Mouse (Mus musculus) spleen, adult 12 weeks (tissue): ENCODE measurements at regions not wholly inside any gene's neighbourhood (a gene's known extent, or its start where the extent isn't known, plus 50 kb on each side); places are given as distances from the start of the nearest gene placed in this dataset.

Experiments
- DNase-seq: peaks from one replicate; pipeline ENCODE4 v3.0.0; 2022; ENCODE audit warnings: low spot score

- DNase-seq, result no peak
Observed at GRCm38 (mm10) chr10:91583204-91583603, 402.1 kb upstream of the Tmpo start.

- DNase-seq, result no peak
Observed at GRCm38 (mm10) chr10:91580959-91581358, 399.8 kb upstream of the Tmpo start.

- DNase-seq, result no peak
Observed at GRCm38 (mm10) chr10:91575323-91576064, 394.4 kb upstream of the Tmpo start.

- no peak for DNase-seq
Observed at GRCm38 (mm10) chr10:91572796-91573195, 391.7 kb upstream of the Tmpo start.

GRCm38 (mm10) chr10:91569046-91569445 lies 387.9 kb upstream of the Tmpo start:
- no peak for DNase-seq

- no peak for DNase-seq
Observed at GRCm38 (mm10) chr10:91566116-91566774, 385.1 kb upstream of the Tmpo start.

- no peak for DNase-seq
Observed at GRCm38 (mm10) chr10:91559307-91559706, 378.2 kb upstream of the Tmpo start.

- DNase-seq, result no peak
Observed at GRCm38 (mm10) chr10:91548071-91548470, 367.0 kb upstream of the Tmpo start.

GRCm38 (mm10) chr10:91546140-91546539 lies 365.0 kb upstream of the Tmpo start:
- DNase-seq, result no peak

- no peak for DNase-seq
Observed at GRCm38 (mm10) chr10:91545421-91545820, 364.3 kb upstream of the Tmpo start.

- no peak for DNase-seq
Observed at GRCm38 (mm10) chr10:91543167-91543918, 362.2 kb upstream of the Tmpo start.

- DNase-seq, result no peak
Observed at GRCm38 (mm10) chr10:91542201-91542604, 361.1 kb upstream of the Tmpo start.

- no peak for DNase-seq
Observed at GRCm38 (mm10) chr10:91537241-91537640, 356.1 kb upstream of the Tmpo start.

- no peak for DNase-seq
Observed at GRCm38 (mm10) chr10:91535392-91535791, 354.3 kb upstream of the Tmpo start.

GRCm38 (mm10) chr10:91528305-91528704 lies 347.2 kb upstream of the Tmpo start:
- DNase-seq, result no peak

- no peak for DNase-seq
Observed at GRCm38 (mm10) chr10:91521168-91521567, 340.1 kb upstream of the Tmpo start.

GRCm38 (mm10) chr10:91515021-91515371 lies 333.9 kb upstream of the Tmpo start:
- DNase-seq, result no peak

GRCm38 (mm10) chr10:91514163-91515020 lies 333.3 kb upstream of the Tmpo start:
- DNase-seq, result no peak

GRCm38 (mm10) chr10:91507038-91507437 lies 325.9 kb upstream of the Tmpo start:
- DNase-seq, result no peak

GRCm38 (mm10) chr10:91504891-91505290 lies 323.8 kb upstream of the Tmpo start:
- no peak for DNase-seq

GRCm38 (mm10) chr10:91498543-91498942 lies 317.4 kb upstream of the Tmpo start:
- DNase-seq, result no peak

- DNase-seq, result no peak
Observed at GRCm38 (mm10) chr10:91464691-91465090, 283.6 kb upstream of the Tmpo start.
